Mouse (Mus musculus): ENCODE data around the gene Entpd1.

DNA sequence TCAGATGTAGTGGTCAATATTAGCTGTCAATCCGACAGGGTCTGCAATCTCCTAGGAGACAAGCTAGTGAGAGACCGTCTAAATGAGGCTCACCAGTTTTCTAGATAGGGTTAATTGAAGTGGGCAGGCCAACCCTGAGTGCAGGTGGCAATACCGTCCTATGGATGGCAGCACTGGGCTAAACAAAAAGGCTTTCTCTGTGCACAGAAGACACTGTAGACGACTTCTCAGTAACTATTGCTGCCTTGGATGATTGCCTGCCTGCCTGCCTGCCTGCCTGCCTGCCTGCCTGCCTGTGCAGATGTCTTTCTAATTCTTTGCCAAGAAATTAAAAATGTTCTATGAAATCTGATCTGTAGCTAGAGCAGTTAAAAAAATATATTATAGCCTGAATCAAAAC, 134.4 kb downstream of the Entpd1 start:
- TF ChIP-seq CTCF (IDR thresholded peaks at IDR 0.05; ENCODE audit: insufficient read depth, low read length) (no peak; the same call in 1 of the 2 replicates), POLR2A (IDR thresholded peaks at IDR 0.05; ENCODE audit: borderline replicate concordance, extremely low read depth, low read depth, low read length) (no peak)
